Mouse (Mus musculus): ENCODE results near the gene Sp3.

DNA sequence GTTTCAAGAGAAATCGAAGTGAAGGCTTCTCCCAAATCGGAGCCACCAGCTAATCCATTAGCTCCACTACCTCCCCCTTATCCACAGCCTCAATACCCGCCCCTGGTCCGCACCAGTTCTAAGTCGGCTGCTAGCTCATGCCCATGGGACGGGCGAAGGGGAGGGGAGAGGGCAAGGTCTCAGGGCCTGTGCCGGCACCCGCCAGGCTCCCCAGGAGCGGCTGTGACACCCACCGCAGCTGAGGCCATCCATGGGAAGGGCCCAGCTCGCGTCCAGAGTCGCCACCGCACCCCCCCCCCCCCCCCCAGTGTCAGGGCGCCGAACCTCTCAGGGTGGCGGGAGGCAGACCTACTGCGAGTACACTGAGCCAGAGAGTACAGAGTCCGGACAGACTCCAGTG is 32.4 kb upstream of the Sp3 start:
- no peak for TF ChIP-seq CTCF (IDR thresholded peaks at IDR 0.05; ENCODE audit: control insufficient read depth, insufficient read depth, low read length)
- TF ChIP-seq POLR2A (IDR thresholded peaks at IDR 0.05; ENCODE audit: borderline replicate concordance, control insufficient read depth, low read depth, low read length), result no peak

Measured in bone marrow, adult 2 months (tissue).